In the genomic region with DNA sequence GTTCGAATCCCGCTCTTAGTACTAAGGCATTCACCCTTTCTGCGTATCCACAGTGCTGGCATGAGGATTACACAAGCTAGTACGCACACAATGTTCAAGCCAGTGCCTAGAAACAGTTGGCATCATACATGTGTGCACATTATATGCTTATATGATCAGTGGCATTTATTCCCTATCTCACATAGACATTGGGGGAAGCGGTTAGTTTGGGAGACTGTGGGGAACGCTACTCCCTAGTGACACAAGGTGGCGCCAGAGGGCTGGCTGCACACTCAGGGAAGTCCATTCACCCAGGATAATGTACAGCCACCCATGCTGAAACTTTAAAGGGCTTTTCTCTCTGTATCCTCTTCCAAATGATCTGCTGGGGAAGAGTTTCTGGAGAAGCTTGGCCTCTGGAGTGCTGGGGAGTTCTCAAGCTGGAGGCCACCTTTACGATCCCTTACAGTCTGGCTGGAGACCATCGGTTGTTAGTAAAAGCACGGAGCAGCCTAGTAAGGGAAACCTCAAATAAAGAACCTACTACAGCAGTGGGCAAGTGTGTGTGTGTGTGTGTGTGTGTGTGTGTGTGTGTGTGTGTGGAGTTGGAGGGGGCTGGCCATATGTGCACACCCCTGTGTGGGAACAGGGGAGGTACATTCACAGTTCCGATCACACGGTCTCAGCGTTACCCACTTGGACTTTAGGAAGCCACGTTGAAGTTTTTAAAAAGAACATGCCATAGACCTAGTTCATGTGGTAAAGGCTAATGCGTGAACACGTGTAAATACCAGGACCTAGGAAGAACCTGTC, we compare ENCODE assay signal across 8 mouse cellular contexts.
DNase-seq lines count a peak whose midpoint lies in the region; ATAC-seq and TF ChIP-seq lines count a peak whose summit lies in the region.

No protein-coding gene starts in this region.

- no peak overlapping the region for H3K4me2 ChIP-seq in forebrain, embryonic 14.5 days (ENCODE audit: low read length)
- H3K4me2 ChIP-seq in hindbrain, embryonic 11.5 days (replicated peaks; ENCODE audit: low read depth, low read length): no peak overlapping the region
- H3K4me2 ChIP-seq in lung, postnatal 0 days (replicated peaks; ENCODE audit: low read depth, low read length): no peak overlapping the region

- H3K9me3 ChIP-seq in forebrain, embryonic 14.5 days (replicated peaks; ENCODE audit: control insufficient read depth, low read length): no peaks in the 10 kb centered on the region
- H3K9me3 ChIP-seq in hindbrain, embryonic 11.5 days (ENCODE audit: control insufficient read depth, low read length): no peaks in the 10 kb centered on the region
- no peaks in the 10 kb centered on the region for H3K9me3 ChIP-seq in lung, postnatal 0 days (ENCODE audit: low read length)

- WGBS in forebrain, embryonic 14.5 days: 80% methylated on average over 16 of the region's 16 CpGs
- 81% methylated on average over 16 of the region's 16 CpGs for WGBS in hindbrain, embryonic 11.5 days
- WGBS in lung, postnatal 0 days: 79% methylated on average over 16 of the region's 16 CpGs

- no peaks in the 10 kb centered on the region for H3K36me3 ChIP-seq in forebrain, embryonic 14.5 days (ENCODE audit: control insufficient read depth, insufficient read depth, low read length)
- H3K36me3 ChIP-seq in hindbrain, embryonic 11.5 days (ENCODE audit: control insufficient read depth, insufficient read depth, low read length): no peaks in the 10 kb centered on the region
- H3K36me3 ChIP-seq in lung, postnatal 0 days (ENCODE audit: insufficient read depth, low read length): peaks cover 15% of the 10 kb centered on the region; the same call in 1 of the 2 replicates

- H3K4me1 ChIP-seq in forebrain, embryonic 14.5 days (ENCODE audit: control insufficient read depth, insufficient read depth, low read length): peaks cover 3% of the 10 kb centered on the region; the same call in 1 of the 2 replicates
- no peaks in the 10 kb centered on the region for H3K4me1 ChIP-seq in hindbrain, embryonic 11.5 days (replicated peaks; ENCODE audit: control insufficient read depth, insufficient read depth, low read length)
- no peaks in the 10 kb centered on the region for H3K4me1 ChIP-seq in lung, postnatal 0 days (ENCODE audit: insufficient read depth, low read depth, low read length)

- no peak overlapping the region for H3K4me3 ChIP-seq in forebrain, embryonic 14.5 days (ENCODE audit: low read depth, low read length)
- H3K4me3 ChIP-seq in hindbrain, embryonic 11.5 days (ENCODE audit: low read depth, low read length): no peak overlapping the region
- no peak overlapping the region for H3K4me3 ChIP-seq in lung, postnatal 0 days (ENCODE audit: low read depth, low read length)

- peak; percentile 87 for ATAC-seq in forebrain, embryonic 14.5 days
- ATAC-seq in hindbrain, embryonic 11.5 days (ENCODE audit: low FRiP score): peak; percentile 69; the same call in 1 of the 2 replicates
- peak; percentile 68 for ATAC-seq in lung, postnatal 0 days

- TF ChIP-seq CTCF in lung, postnatal 0 days (IDR thresholded peaks at IDR 0.05): peak; percentile 95

- no peaks in the 10 kb centered on the region for H3K27me3 ChIP-seq in forebrain, embryonic 14.5 days (replicated peaks; ENCODE audit: control insufficient read depth, insufficient read depth, low read length)
- H3K27me3 ChIP-seq in hindbrain, embryonic 11.5 days (ENCODE audit: control insufficient read depth, insufficient read depth, low read length): no peaks in the 10 kb centered on the region
- H3K27me3 ChIP-seq in lung, postnatal 0 days (replicated peaks; ENCODE audit: insufficient read depth, low read length): no peaks in the 10 kb centered on the region

- no peak for TF ChIP-seq EP300 in lung, postnatal 0 days (IDR thresholded peaks at IDR 0.05)

- H3K27ac ChIP-seq in forebrain, embryonic 14.5 days (ENCODE audit: low read depth, low read length): no peak overlapping the region
- no peak overlapping the region for H3K27ac ChIP-seq in hindbrain, embryonic 11.5 days (ENCODE audit: low read depth, low read length)
- no peak overlapping the region for H3K27ac ChIP-seq in lung, postnatal 0 days (ENCODE audit: low read length)

- peak; percentile 64 for DNase-seq in Muller cell, postnatal 12 days (ENCODE audit: inconsistent ontology term)
- DNase-seq in c-Kit-positive CD71-positive TER-119-positive erythroid progenitor cells, embryonic 14.5 days (ENCODE audit: low spot score): peak; percentile 19
- peak; percentile 79 for DNase-seq in forebrain, embryonic 14.5 days (ENCODE audit: low spot score)
- peak; percentile 84 for DNase-seq in hindbrain, embryonic 11.5 days (ENCODE audit: low spot score)
- DNase-seq in layer of hippocampus, adult 9-11 months: peak; percentile 19
- peak; percentile 72 for DNase-seq in lung, postnatal 0 days (ENCODE audit: low spot score)
- DNase-seq in retina, postnatal 1 day: peak; percentile 80
- no peak for DNase-seq in spleen, adult 12 weeks (ENCODE audit: low spot score)

- no peak overlapping the region for H3K9ac ChIP-seq in forebrain, embryonic 14.5 days (ENCODE audit: low read length)
- H3K9ac ChIP-seq in hindbrain, embryonic 11.5 days (ENCODE audit: low read depth, low read length): no peak overlapping the region
- no peak overlapping the region for H3K9ac ChIP-seq in lung, postnatal 0 days (replicated peaks; ENCODE audit: low read depth)
